Mouse (Mus musculus) midbrain, embryonic 16.5 days (tissue): ENCODE measurements around the gene Cks1brt. TPM values are rescaled to one million over a fixed set of nuclear protein-coding genes. Genes with fewer than 3 reads are reported as not detected.
"Not testable (repeated sequence)": the region's sequence is repeated elsewhere in the genome, so short reads cannot be mapped to it uniquely, and the experiment has no call there.

ENCODE experiments used
- ATAC-seq: fragments of 200-750 bp; cut with Nextera tagmentation; 2 replicates; pipeline ENCODE4 v1.8.0; 2017; ENCODE audit warnings: moderate TSS enrichment
- H3K27ac ChIP-seq: fragments of 300-500 bp; sonication (generic); 2 replicates; pipeline ENCODE4 v1.5.1; 2014; ENCODE audit warnings: mild to moderate bottlenecking, low read length, mixed read lengths
- H3K27me3 ChIP-seq: fragments of 300-500 bp; sonication (generic); 2 replicates; pipeline ENCODE4 v1.6.1; 2014; ENCODE audit warnings: low read depth, low read length, mixed read lengths; ENCODE audit not compliant: control insufficient read depth, insufficient read depth
- H3K36me3 ChIP-seq: fragments of 300-500 bp; sonication (generic); 2 replicates; pipeline ENCODE4 v1.6.1; 2014; ENCODE audit warnings: mild to moderate bottlenecking, low read length, moderate library complexity, mixed read lengths; ENCODE audit not compliant: control insufficient read depth, insufficient read depth
- H3K4me1 ChIP-seq: fragments of 300-500 bp; sonication (generic); 2 replicates; pipeline ENCODE4 v1.6.1; 2014; ENCODE audit warnings: mild to moderate bottlenecking, low read length, mixed read lengths; ENCODE audit not compliant: control insufficient read depth, insufficient read depth
- H3K4me2 ChIP-seq: fragments of 300-500 bp; sonication (generic); 2 replicates; pipeline ENCODE4 v1.6.1; 2014; ENCODE audit warnings: mild to moderate bottlenecking, low read length, mixed read lengths
- H3K4me3 ChIP-seq: fragments of 300-500 bp; sonication (generic); 2 replicates; pipeline ENCODE4 v1.5.1; 2014; ENCODE audit warnings: low read depth, mild to moderate bottlenecking, low read length, moderate library complexity, mixed read lengths
- H3K9ac ChIP-seq: fragments of 300-500 bp; sonication (generic); 2 replicates; pipeline ENCODE4 v1.6.1; 2014; ENCODE audit warnings: low read depth, low read length, mixed read lengths
- H3K9me3 ChIP-seq: fragments of 300-500 bp; sonication (generic); replicated peaks from 2 replicates; pipeline ENCODE4 v1.6.1; 2014; ENCODE audit warnings: mild to moderate bottlenecking, low read length, mixed read lengths; ENCODE audit not compliant: control insufficient read depth, poor library complexity, severe bottlenecking
- WGBS: fragments of 180-500 bp; shearing (Covaris S2); extraction: QIAGEN DNeasy Blood & Tissue Kit; methylation state at CpG from one replicate; pipeline ENCODE4 v1.1.7; 2014; 5-methylcytosine and 5-hydroxymethylcytosine counted together
- microRNA-seq: library from miRNA; unstranded; fragments of <30 nt; microRNA quantifications from one replicate; pipeline ENCODE4, GENCODE M21; 2017
- polyA plus RNA-seq: library from polyadenylated mRNA; unstranded; fragments of >200 nt; fragmentation: Nextera tagmentation; extraction: Ambion mirVana; gene quantifications from 2 replicates; pipeline ENCODE4 v1.2.1, GENCODE M21; 2015

Gene Cks1brt
- polyA plus RNA-seq, 1 experiment from 2014 or later, result not detected

GRCm38 (mm10) chr8:85135690-85136089 lies 16.0 kb upstream of the Cks1brt start:
- not testable (repeated sequence) for H3K4me1 ChIP-seq, H3K4me2 ChIP-seq, H3K27me3 ChIP-seq, H3K4me3 ChIP-seq, H3K9ac ChIP-seq, ATAC-seq, H3K36me3 ChIP-seq, H3K9me3 ChIP-seq, H3K27ac ChIP-seq
- 76% methylated on average over 2 of the region's 2 CpGs for WGBS

- WGBS, result 90% methylated on average over 4 of the region's 4 CpGs
- H3K9me3 ChIP-seq, result no peaks in the 10 kb centered on the region; the same call in none of the 2 replicates
- H3K9ac ChIP-seq, result no peak overlapping the region
- no peak for ATAC-seq
- H3K36me3 ChIP-seq, result no peaks in the 10 kb centered on the region
- no peak overlapping the region for H3K4me2 ChIP-seq
- no peaks in the 10 kb centered on the region for H3K27me3 ChIP-seq
- H3K4me3 ChIP-seq, result no peak overlapping the region
- H3K4me1 ChIP-seq, result no peaks in the 10 kb centered on the region
- no peak overlapping the region for H3K27ac ChIP-seq
Observed at GRCm38 (mm10) chr8:85142516-85142915, 9.2 kb upstream of the Cks1brt start.

- no peak for ATAC-seq
- H3K36me3 ChIP-seq, result no peaks in the 10 kb centered on the region
- H3K9me3 ChIP-seq, result no peaks in the 10 kb centered on the region
- no peak overlapping the region for H3K27ac ChIP-seq
- H3K4me1 ChIP-seq, result no peaks in the 10 kb centered on the region
- no peak overlapping the region for H3K9ac ChIP-seq
- WGBS, result 28% methylated on average over 14 of the region's 14 CpGs
- H3K27me3 ChIP-seq, result no peaks in the 10 kb centered on the region
- no peak overlapping the region for H3K4me3 ChIP-seq
- no peak overlapping the region for H3K4me2 ChIP-seq
Observed at GRCm38 (mm10) chr8:85171291-85171690, 19.6 kb downstream of the Cks1brt start.

- no peak overlapping the region for H3K4me3 ChIP-seq
- no peaks in the 10 kb centered on the region for H3K27me3 ChIP-seq
- no peaks in the 10 kb centered on the region for H3K4me1 ChIP-seq
- ATAC-seq, result no peak
- H3K36me3 ChIP-seq, result no peaks in the 10 kb centered on the region
- no peak overlapping the region for H3K9ac ChIP-seq
- no peak overlapping the region for H3K27ac ChIP-seq
- no peaks in the 10 kb centered on the region for H3K9me3 ChIP-seq
- WGBS, result 30% methylated on average over 7 of the region's 7 CpGs
- H3K4me2 ChIP-seq, result no peak overlapping the region
Observed at GRCm38 (mm10) chr8:85175892-85176291, 24.2 kb downstream of the Cks1brt start.

GRCm38 (mm10) chr8:85192346-85192745 lies 40.6 kb downstream of the Cks1brt start:
- Histone ChIP-seq H3K4me3 (no peak overlapping the region), H3K9me3 (no peaks in the 10 kb centered on the region), H3K36me3 (no peaks in the 10 kb centered on the region), H3K4me2 (no peak overlapping the region), H3K9ac (no peak overlapping the region), H3K27me3 (no peaks in the 10 kb centered on the region), H3K4me1 (no peaks in the 10 kb centered on the region), H3K27ac (no peak overlapping the region)
- 87% methylated on average over 1 of the region's 1 CpGs for WGBS
- no peak for ATAC-seq

GRCm38 (mm10) chr8:85220220-85220619 lies 68.5 kb downstream of the Cks1brt start:
- 78% methylated on average over 4 of the region's 4 CpGs for WGBS
- H3K9ac ChIP-seq, result no peak overlapping the region
- H3K4me1 ChIP-seq, result no peaks in the 10 kb centered on the region
- H3K9me3 ChIP-seq, result no peaks in the 10 kb centered on the region
- no peak overlapping the region for H3K4me2 ChIP-seq
- ATAC-seq, result no peak
- no peak overlapping the region for H3K27ac ChIP-seq
- no peaks in the 10 kb centered on the region for H3K36me3 ChIP-seq
- H3K4me3 ChIP-seq, result no peak overlapping the region
- no peaks in the 10 kb centered on the region for H3K27me3 ChIP-seq

- WGBS, result 51% methylated on average over 6 of the region's 6 CpGs
- Histone ChIP-seq H3K9ac (no peak overlapping the region), H3K4me1 (no peaks in the 10 kb centered on the region), H3K36me3 (no peaks in the 10 kb centered on the region), H3K9me3 (no peaks in the 10 kb centered on the region), H3K27me3 (no peaks in the 10 kb centered on the region), H3K4me3 (no peak overlapping the region), H3K4me2 (no peak overlapping the region), H3K27ac (no peak overlapping the region)
- no peak for ATAC-seq
Observed at GRCm38 (mm10) chr8:85220992-85221391, 69.3 kb downstream of the Cks1brt start.

Small RNA genes lying within 50 kb of the gene (microRNA-seq; reads per million reads assigned to microRNA genes)
- gene Gm23388, result 0.69 reads per million

Other genes with a start within 250 kb of the Cks1brt start
- gene Klf1, start 250.0 kb upstream of the Cks1brt start, polyA plus RNA-seq, result 0.28 and 0.98 TPM in 2 replicates
- gene Dnase2a, start 243.4 kb upstream of the Cks1brt start, polyA plus RNA-seq, result 5.0 and 6.1 TPM in 2 replicates
- 85.7 and 86.1 TPM in 2 replicates for gene Mast1, start 214.6 kb upstream of the Cks1brt start, polyA plus RNA-seq
- 2.8 and 3.3 TPM in 2 replicates for gene Rtbdn, start 204.9 kb upstream of the Cks1brt start, polyA plus RNA-seq
- gene Gm49661, start 182.5 kb upstream of the Cks1brt start, polyA plus RNA-seq, result not detected in 2 replicates
- 1,134 and 1,161 TPM in 2 replicates for gene Prdx2, start 182.3 kb upstream of the Cks1brt start, polyA plus RNA-seq
- 47.9 and 51.3 TPM in 2 replicates for gene Rnaseh2a, start 182.2 kb upstream of the Cks1brt start, polyA plus RNA-seq
- gene Junb, start 173.2 kb upstream of the Cks1brt start, polyA plus RNA-seq, result 5.3 TPM in 2 replicates
- gene Hook2, start 161.3 kb upstream of the Cks1brt start, polyA plus RNA-seq, result 39.3 and 43.8 TPM in 2 replicates
- not detected in 2 replicates for gene Best2, start 137.4 kb upstream of the Cks1brt start, polyA plus RNA-seq
- 148 and 149 TPM in 2 replicates for gene Asna1, start 126.6 kb upstream of the Cks1brt start, polyA plus RNA-seq
- gene Trir, start 125.1 kb upstream of the Cks1brt start, polyA plus RNA-seq, result 114 and 120 TPM in 2 replicates
- 65.1 and 73.5 TPM in 2 replicates for gene Tnpo2, start 115.0 kb upstream of the Cks1brt start, polyA plus RNA-seq
- 79.5 and 93.5 TPM in 2 replicates for gene Fbxw9, start 91.9 kb upstream of the Cks1brt start, polyA plus RNA-seq
- gene Gm5741, start 83.9 kb upstream of the Cks1brt start, polyA plus RNA-seq, result 1.7 and 3.3 TPM in 2 replicates
- gene Dhps, start 80.2 kb upstream of the Cks1brt start, polyA plus RNA-seq, result 114 and 120 TPM in 2 replicates
- 129 and 133 TPM in 2 replicates for gene Wdr83os, start 71.2 kb upstream of the Cks1brt start, polyA plus RNA-seq
- 57.5 and 57.9 TPM in 2 replicates for gene Wdr83, start 70.6 kb upstream of the Cks1brt start, polyA plus RNA-seq
- gene Man2b1, start 68.7 kb upstream of the Cks1brt start, polyA plus RNA-seq, result 18.1 and 18.2 TPM in 2 replicates
- gene Zfp791, start 28.8 kb upstream of the Cks1brt start, polyA plus RNA-seq, result 4.6 and 5.3 TPM in 2 replicates
- not detected in 2 replicates for gene Olfr371, start 74.1 kb downstream of the Cks1brt start, polyA plus RNA-seq
- gene Orc6, start 147.7 kb downstream of the Cks1brt start, polyA plus RNA-seq, result 65.0 and 67.1 TPM in 2 replicates
- gene Vps35, start 147.9 kb downstream of the Cks1brt start, polyA plus RNA-seq, result 189 and 193 TPM in 2 replicates
- gene Mylk3, start 234.4 kb downstream of the Cks1brt start, polyA plus RNA-seq, result 0.09 and 0.36 TPM in 2 replicates